Mouse (Mus musculus): ENCODE measurements around the gene Pou3f3.

GRCm38 (mm10) chr1:42683861-42684260, 11.7 kb upstream of the Pou3f3 start:
- TF ChIP-seq CTCF (IDR thresholded peaks at IDR 0.05; ENCODE audit: extremely low read depth, insufficient read depth, insufficient read length, insufficient replicate concordance) (no peak), POLR2A (IDR thresholded peaks at IDR 0.05; ENCODE audit: low read depth, low read length) (no peak)

Measured in spleen, adult 2 months (tissue).